Mouse (Mus musculus) MEL (cell line): ENCODE measurements around the gene Rsph10b. TPM values are rescaled to one million over a fixed set of nuclear protein-coding genes. Genes with fewer than 3 reads are reported as not detected.

Source experiments
- DNase-seq: peaks from one replicate; pipeline ENCODE4 v3.0.0; 2011; ENCODE audit warnings: low read depth, low spot score
- H3K27ac ChIP-seq: 2 replicates; pipeline ENCODE4 v1.5.1; 2012; ENCODE audit warnings: low read depth, mild to moderate bottlenecking, control low read depth, low read length, moderate library complexity; ENCODE audit not compliant: control insufficient read depth
- H3K27me3 ChIP-seq, 2 experiments: fragments of 150-350 bp in 1 of 2; sonication (generic) in 1 of 2; 2 replicates each; pipeline ENCODE4 v1.6.1; 2012; ENCODE audit warnings: low read length in 2 of 2, mild to moderate bottlenecking in 2 of 2, improper control_type of control experiment in 1 of 2, moderate library complexity in 1 of 2; ENCODE audit not compliant: insufficient read depth in 2 of 2, control insufficient read depth in 1 of 2
- H3K36me3 ChIP-seq, 2 experiments: 2 replicates each; pipeline ENCODE4 v1.6.1; 2012 to 2014; ENCODE audit warnings: low read length in 2 of 2, improper control_type of control experiment in 1 of 2, inconsistent platforms in 1 of 2, mild to moderate bottlenecking in 1 of 2; ENCODE audit not compliant: insufficient read depth in 2 of 2, control insufficient read depth in 1 of 2
- H3K4me1 ChIP-seq, 2 experiments: fragments of 150-350 bp in 1 of 2; sonication (generic) in 1 of 2; 2 replicates each; pipeline ENCODE4 v1.6.1; 2012; ENCODE audit warnings: low read length in 2 of 2, improper control_type of control experiment in 1 of 2, mild to moderate bottlenecking in 1 of 2; ENCODE audit not compliant: insufficient read depth in 2 of 2, control insufficient read depth in 1 of 2
- H3K4me3 ChIP-seq, 2 experiments: fragments of 150-350 bp in 1 of 2; sonication (generic) in 1 of 2; 2 replicates each; pipeline ENCODE4 v1.5.1; 2012; ENCODE audit warnings: low read depth in 2 of 2, low read length in 2 of 2, mild to moderate bottlenecking in 2 of 2, moderate library complexity in 2 of 2, control low read depth in 1 of 2, improper control_type of control experiment in 1 of 2; ENCODE audit not compliant: control insufficient read depth in 1 of 2, insufficient read depth in 1 of 2
- H3K79me2 ChIP-seq: 2 replicates; pipeline ENCODE4 v1.6.1; 2012; ENCODE audit warnings: mild to moderate bottlenecking, low read length, moderate library complexity; ENCODE audit not compliant: control insufficient read depth, poor library complexity, insufficient read depth
- H3K9ac ChIP-seq: 2 replicates; pipeline ENCODE4 v1.6.1; 2012; ENCODE audit warnings: low read depth, mild to moderate bottlenecking, control low read depth, low read length, moderate library complexity; ENCODE audit not compliant: control insufficient read depth, poor library complexity, severe bottlenecking
- H3K9me3 ChIP-seq: fragments of 150-350 bp; sonication (generic); replicated peaks from 2 replicates; pipeline ENCODE4 v1.6.1; 2012; ENCODE audit warnings: mild to moderate bottlenecking, low read length, improper control_type of control experiment, moderate library complexity; ENCODE audit not compliant: insufficient read depth
- BHLHE40 ChIP-seq: IDR thresholded peaks from 2 replicates; pipeline ENCODE4 v1.6.1; 2012; ENCODE audit warnings: low read depth, mild to moderate bottlenecking, inconsistent platforms, low read length, improper control_type of control experiment, borderline replicate concordance
- E2F4 ChIP-seq: IDR thresholded peaks from 2 replicates; pipeline ENCODE4 v1.6.1; 2011; ENCODE audit warnings: low read depth, low read length, improper control_type of control experiment, borderline replicate concordance
- EP300 ChIP-seq, 2 experiments: IDR thresholded peaks; 2 replicates each; pipeline ENCODE4 v1.6.1; 2011; ENCODE audit warnings: improper control_type of control experiment in 2 of 2, low read length in 2 of 2, low read depth in 1 of 2, mild to moderate bottlenecking in 1 of 2
- GATA1 ChIP-seq: IDR thresholded peaks from 2 replicates; pipeline ENCODE4 v1.6.1; 2011; ENCODE audit warnings: low read depth, low read length, improper control_type of control experiment
- HCFC1 ChIP-seq: IDR thresholded peaks from 2 replicates; pipeline ENCODE4 v1.6.1; 2012; ENCODE audit warnings: low read depth, mild to moderate bottlenecking, inconsistent platforms, low read length, improper control_type of control experiment, moderate library complexity
- JUND ChIP-seq: IDR thresholded peaks from 2 replicates; pipeline ENCODE4 v1.6.1; 2011; ENCODE audit warnings: low read depth, mild to moderate bottlenecking, improper control_type of control experiment, low read length
- MAX ChIP-seq: IDR thresholded peaks from 2 replicates; pipeline ENCODE4 v1.6.1; 2011; ENCODE audit warnings: low read length, improper control_type of control experiment
- MAZ ChIP-seq: IDR thresholded peaks from 2 replicates; pipeline ENCODE4 v1.6.1; 2012; ENCODE audit warnings: low read depth, mild to moderate bottlenecking, inconsistent platforms, low read length, improper control_type of control experiment
- MEF2A ChIP-seq: IDR thresholded peaks from 2 replicates; pipeline ENCODE4 v1.6.1; 2014; ENCODE audit warnings: low read depth, mild to moderate bottlenecking, inconsistent platforms, low read length, improper control_type of control experiment; ENCODE audit not compliant: poor library complexity, insufficient replicate concordance, severe bottlenecking; ENCODE audit errors: extremely low read depth
- MXI1 ChIP-seq: IDR thresholded peaks from 2 replicates; pipeline ENCODE4 v1.6.1; 2011; ENCODE audit warnings: mild to moderate bottlenecking, low read depth, low read length, improper control_type of control experiment
- MYB ChIP-seq: IDR thresholded peaks from 2 replicates; pipeline ENCODE4 v1.6.1; 2011; ENCODE audit warnings: mild to moderate bottlenecking, low read depth, low read length, improper control_type of control experiment
- MYC ChIP-seq: IDR thresholded peaks from 2 replicates; pipeline ENCODE4 v1.6.1; 2011; ENCODE audit warnings: low read depth, mild to moderate bottlenecking, low read length, improper control_type of control experiment, moderate library complexity
- NRF1 ChIP-seq: IDR thresholded peaks from 2 replicates; pipeline ENCODE4 v1.6.1; 2014; ENCODE audit warnings: low read depth, mild to moderate bottlenecking, inconsistent platforms, low read length, improper control_type of control experiment, moderate library complexity; ENCODE audit not compliant: poor library complexity, insufficient read depth, severe bottlenecking
- POLR2AphosphoS5 ChIP-seq: IDR thresholded peaks from 2 replicates; pipeline ENCODE4 v1.6.1; 2012; ENCODE audit warnings: low read depth, borderline replicate concordance, mild to moderate bottlenecking, inconsistent platforms, low read length, moderate library complexity, mixed read lengths
- SMC3 ChIP-seq: IDR thresholded peaks from 2 replicates; pipeline ENCODE4 v1.6.1; 2011; ENCODE audit warnings: low read depth, low read length, improper control_type of control experiment
- TAL1 ChIP-seq: IDR thresholded peaks from 2 replicates; pipeline ENCODE4 v1.6.1; 2012; ENCODE audit warnings: mild to moderate bottlenecking, inconsistent platforms, low read length, moderate library complexity, mixed read lengths
- UBTF ChIP-seq: IDR thresholded peaks from 2 replicates; pipeline ENCODE4 v1.6.1; 2012; ENCODE audit warnings: low read depth, mild to moderate bottlenecking, inconsistent platforms, low read length, improper control_type of control experiment, moderate library complexity, borderline replicate concordance; ENCODE audit not compliant: insufficient read depth
- ZC3H11A ChIP-seq: IDR thresholded peaks from 2 replicates; pipeline ENCODE4 v1.6.1; 2012; ENCODE audit warnings: low read depth, mild to moderate bottlenecking, inconsistent platforms, low read length, improper control_type of control experiment
- ZNF384 ChIP-seq: IDR thresholded peaks from 2 replicates; pipeline ENCODE4 v1.6.1; 2012; ENCODE audit warnings: low read depth, mild to moderate bottlenecking, inconsistent platforms, low read length, improper control_type of control experiment
- polyA plus RNA-seq, 2 experiments: library from polyadenylated mRNA; stranded (reverse) in 1 of 2; unstranded in 1 of 2; fragments of >175 nt in 1 of 2; fragments of >200 nt in 1 of 2; gene quantifications; 2 replicates each; pipeline versions ENCODE4 v1.2.1 to v1.2.4; 2012; ENCODE audit warnings: low replicate concordance in 2 of 2, low read depth in 1 of 2; ENCODE audit not compliant: insufficient read length in 2 of 2, insufficient read depth in 1 of 2, missing spikeins in 1 of 2
- total RNA-seq: library from RNA; depleted of rRNA; stranded (reverse); fragments of 300-350 nt; gene quantifications from 2 replicates; pipeline ENCODE4 v1.2.3, GENCODE M21; 2012

Rsph10b gene
- total and polyA plus RNA-seq, 3 experiments: 0.04 to 0.17 TPM; not detected in 1

DNA sequence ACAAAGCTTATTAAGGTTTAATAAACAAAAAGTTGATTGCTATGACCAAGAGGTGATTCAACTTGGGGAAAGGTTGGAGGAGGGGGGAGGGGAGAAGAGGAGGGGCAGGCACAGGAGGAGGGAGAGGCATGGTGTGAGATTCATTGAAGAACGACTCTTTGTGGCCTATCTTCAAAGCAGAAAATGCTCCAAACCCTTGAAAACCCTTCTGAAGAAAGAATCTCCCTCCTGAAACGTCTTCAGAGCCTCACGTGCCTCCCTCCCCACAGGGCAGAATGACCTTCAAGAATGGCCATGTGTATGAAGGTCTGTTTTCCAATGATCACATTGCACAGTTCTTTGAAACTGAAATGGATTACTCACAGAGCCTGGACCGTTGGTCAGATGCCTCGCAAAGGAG is 17.2 kb downstream of the Rsph10b start:
- H3K4me1 ChIP-seq: no peaks in the 10 kb centered on the region
- TF ChIP-seq MAZ (no peak), MEF2A (no peak), HCFC1 (no peak), E2F4 (no peak), MXI1 (no peak), MYB (no peak), TAL1 (no peak), ZNF384 (no peak), SMC3 (no peak), ZC3H11A (no peak), MYC (no peak), BHLHE40 (no peak), NRF1 (no peak), MAX (no peak), EP300 (IDR thresholded peaks at IDR 0.05; ENCODE audit: low read depth in 1 of 2, low read length in 2 of 2) (no peak), UBTF (no peak), GATA1 (no peak), POLR2AphosphoS5 (no peak)
- TF ChIP-seq, all 39 proteins: peak for 0
- Histone ChIP-seq H3K79me2 (no peaks in the 10 kb centered on the region), H3K36me3 (no peaks in the 10 kb centered on the region), H3K27ac (no peak overlapping the region), H3K4me3 (no peak overlapping the region), H3K27me3 (no peaks in the 10 kb centered on the region), H3K9ac (no peak overlapping the region), H3K9me3 (no peaks in the 10 kb centered on the region)
- DNase-seq: no peak

DNA sequence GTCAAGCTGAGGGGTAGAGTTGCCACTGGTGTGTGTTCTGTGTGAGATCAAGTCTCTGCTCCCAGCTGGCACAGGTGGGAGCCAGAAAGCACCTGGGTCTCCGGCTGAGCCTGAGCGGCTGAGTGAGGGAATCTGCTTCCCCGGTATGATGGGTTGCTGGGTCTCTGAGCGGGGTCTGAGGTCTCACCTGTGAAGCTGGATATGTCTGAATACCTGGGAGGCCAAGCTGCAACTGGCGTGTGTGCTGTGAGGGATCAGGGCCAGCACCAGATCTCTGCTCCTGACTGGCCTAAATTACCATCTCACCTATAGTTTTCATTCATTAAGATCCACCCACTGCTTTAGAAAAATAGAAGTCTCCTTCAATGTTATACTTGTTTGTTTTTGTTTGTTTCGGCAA is 24.3 kb downstream of the Rsph10b start:
- H3K4me3 ChIP-seq: no peak overlapping the region
- H3K9me3 ChIP-seq: no peaks in the 10 kb centered on the region
- H3K4me1 ChIP-seq: no peaks in the 10 kb centered on the region
- DNase-seq: no peak
- H3K9ac ChIP-seq: no peak overlapping the region
- H3K27me3 ChIP-seq: no peaks in the 10 kb centered on the region
- no peaks in the 10 kb centered on the region for H3K36me3 ChIP-seq
- no peak for TF ChIP-seq JUND
- no peak overlapping the region for H3K27ac ChIP-seq
- H3K79me2 ChIP-seq: no peaks in the 10 kb centered on the region
